Mouse (Mus musculus): ENCODE results near the gene AA467197. TPM values are rescaled to one million over a fixed set of nuclear protein-coding genes. Genes with fewer than 3 reads are reported as not detected.

The AA467197 gene
- total RNA-seq, 4 experiments from 2014 or later = 0.46 to 0.97 (median 0.65) TPM

Small RNA genes within 50 kb of the gene (microRNA-seq; reads per million reads assigned to microRNA genes)
- 7.0 reads per million, percentile 17 among the genes with 10 or more reads in this experiment for gene Mir147

Other genes starting within 250 kb of the AA467197 start
- gene Slc28a2, start 210.5 kb upstream of the AA467197 start, total RNA-seq (2022) = 10 to 100 TPM; 16.0 to 22.8 (median 19.8) TPM
- under 1 TPM; 0.34 to 0.72 (median 0.61) TPM for gene Gm14085, start 152.0 kb upstream of the AA467197 start, total RNA-seq (2022)
- gene Gatm, start 25.7 kb upstream of the AA467197 start, total RNA-seq (2022) = 1 to 10 TPM; 2.4 to 3.9 (median 2.6) TPM
- gene Slc30a4, start 65.7 kb downstream of the AA467197 start, total RNA-seq (2022) = 1 to 10 TPM; 8.1 to 9.4 (median 8.6) TPM
- 10 to 100 TPM; 25.1 to 33.1 (median 29.1) TPM for gene Bloc1s6, start 101.5 kb downstream of the AA467197 start, total RNA-seq (2022)
- 10 to 100 TPM; 45.8 to 67.7 (median 56.3) TPM for gene Sqor, start 128.3 kb downstream of the AA467197 start, total RNA-seq (2022)

All from heart, adult 8-10 months (tissue).